Mouse (Mus musculus): ENCODE data around the gene Spint5. TPM values are rescaled to one million over a fixed set of nuclear protein-coding genes. Genes with fewer than 3 reads are reported as not detected.
"Not testable (repeated sequence)": the region's sequence is repeated elsewhere in the genome, so short reads cannot be mapped to it uniquely, and the experiment has no call there.

Spint5 gene
- polyA plus RNA-seq, 1 experiment from 2014 or later, result not detected

GRCm38 (mm10) chr2:164704235-164704634 lies 10.9 kb upstream of the Spint5 start:
- Histone ChIP-seq H3K27me3 (no peaks in the 10 kb centered on the region), H3K4me2 (no peak overlapping the region), H3K4me3 (replicated peaks) (no peak overlapping the region), H3K36me3 (replicated peaks) (no peaks in the 10 kb centered on the region), H3K9ac (no peak overlapping the region), H3K9me3 (no peaks in the 10 kb centered on the region), H3K4me1 (no peaks in the 10 kb centered on the region), H3K27ac (no peak overlapping the region)
- WGBS, result 85% methylated on average over 5 of the region's 5 CpGs
- ATAC-seq (ENCODE audit: low FRiP score), result no peak

GRCm38 (mm10) chr2:164705328-164705727 lies 9.8 kb upstream of the Spint5 start:
- H3K4me2 ChIP-seq, result no peak overlapping the region
- H3K9ac ChIP-seq, result no peak overlapping the region
- WGBS, result 94% methylated on average over 6 of the region's 6 CpGs
- no peak overlapping the region for H3K4me3 ChIP-seq (replicated peaks)
- no peak overlapping the region for H3K27ac ChIP-seq
- no peaks in the 10 kb centered on the region for H3K4me1 ChIP-seq
- ATAC-seq (ENCODE audit: low FRiP score), result no peak
- no peaks in the 10 kb centered on the region for H3K9me3 ChIP-seq
- H3K27me3 ChIP-seq, result no peaks in the 10 kb centered on the region
- H3K36me3 ChIP-seq (replicated peaks), result no peaks in the 10 kb centered on the region

- Histone ChIP-seq H3K27ac (no peak overlapping the region), H3K9me3 (no peaks in the 10 kb centered on the region), H3K4me1 (no peaks in the 10 kb centered on the region), H3K4me2 (no peak overlapping the region), H3K9ac (no peak overlapping the region), H3K27me3 (no peaks in the 10 kb centered on the region), H3K36me3 (replicated peaks) (no peaks in the 10 kb centered on the region), H3K4me3 (replicated peaks) (no peak overlapping the region)
- 91% methylated on average over 14 of the region's 14 CpGs for WGBS
- ATAC-seq (ENCODE audit: low FRiP score), result no peak
Measured at GRCm38 (mm10) chr2:164705991-164706390, 9.1 kb upstream of the Spint5 start.

- H3K4me2 ChIP-seq; H3K27ac ChIP-seq; H3K4me3 ChIP-seq (replicated peaks); ATAC-seq (ENCODE audit: low FRiP score); H3K36me3 ChIP-seq (replicated peaks); H3K27me3 ChIP-seq; H3K9ac ChIP-seq; H3K4me1 ChIP-seq; H3K9me3 ChIP-seq: not testable (repeated sequence)
- WGBS, result 93% methylated on average over 23 of the region's 23 CpGs
Measured at GRCm38 (mm10) chr2:164716194-164716786, 1.2 kb downstream of the Spint5 start.

GRCm38 (mm10) chr2:164723276-164723675 lies 8.2 kb downstream of the Spint5 start:
- H3K27ac ChIP-seq, result no peak overlapping the region
- H3K9me3 ChIP-seq, result no peaks in the 10 kb centered on the region
- no peak overlapping the region for H3K4me3 ChIP-seq (replicated peaks)
- 0 out of 2 replicates have a peak, but pooled peaks cover 8% of the 10 kb centered on the region for H3K27me3 ChIP-seq
- ATAC-seq (ENCODE audit: low FRiP score), result no peak
- no peaks in the 10 kb centered on the region for H3K36me3 ChIP-seq (replicated peaks)
- no peak overlapping the region for H3K9ac ChIP-seq
- 62% methylated on average over 4 of the region's 4 CpGs for WGBS
- H3K4me2 ChIP-seq, result no peak overlapping the region
- H3K4me1 ChIP-seq, result no peaks in the 10 kb centered on the region

GRCm38 (mm10) chr2:164725895-164726619 lies 11.0 kb downstream of the Spint5 start:
- Histone ChIP-seq H3K4me3 (replicated peaks) (no peak overlapping the region), H3K9ac (no peak overlapping the region), H3K9me3 (no peaks in the 10 kb centered on the region), H3K4me2 (no peak overlapping the region), H3K27ac (no peak overlapping the region), H3K4me1 (no peaks in the 10 kb centered on the region), H3K36me3 (replicated peaks) (no peaks in the 10 kb centered on the region), H3K27me3 (0 out of 2 replicates have a peak, but pooled peaks cover 8% of the 10 kb centered on the region)
- ATAC-seq (ENCODE audit: low FRiP score), result no peak
- 27% methylated on average over 6 of the region's 6 CpGs for WGBS

- WGBS, result 86% methylated on average over 5 of the region's 5 CpGs
- H3K36me3 ChIP-seq (replicated peaks), result no peaks in the 10 kb centered on the region
- no peak for ATAC-seq (ENCODE audit: low FRiP score)
- no peak overlapping the region for H3K27ac ChIP-seq
- no peaks in the 10 kb centered on the region for H3K4me1 ChIP-seq
- H3K27me3 ChIP-seq, result peaks cover under 1% of the 10 kb centered on the region; the same call in 1 of the 2 replicates
- H3K9ac ChIP-seq, result no peak overlapping the region
- no peaks in the 10 kb centered on the region for H3K9me3 ChIP-seq
- H3K4me2 ChIP-seq, result no peak overlapping the region
- H3K4me3 ChIP-seq (replicated peaks), result no peak overlapping the region
Measured at GRCm38 (mm10) chr2:164731719-164732118, 16.6 kb downstream of the Spint5 start.

- Histone ChIP-seq H3K9ac (no peak overlapping the region), H3K9me3 (no peaks in the 10 kb centered on the region), H3K27ac (no peak overlapping the region), H3K4me1 (no peaks in the 10 kb centered on the region), H3K27me3 (no peaks in the 10 kb centered on the region; the same call in 1 of the 2 replicates), H3K4me2 (no peak overlapping the region), H3K4me3 (replicated peaks) (no peak overlapping the region), H3K36me3 (replicated peaks) (no peaks in the 10 kb centered on the region)
- no peak for ATAC-seq (ENCODE audit: low FRiP score)
- 88% methylated on average over 2 of the region's 2 CpGs for WGBS
Measured at GRCm38 (mm10) chr2:164733259-164733658, 18.2 kb downstream of the Spint5 start.

GRCm38 (mm10) chr2:164734839-164735238 lies 19.7 kb downstream of the Spint5 start:
- no peaks in the 10 kb centered on the region for H3K9me3 ChIP-seq
- H3K4me3 ChIP-seq (replicated peaks), result no peak overlapping the region
- no peaks in the 10 kb centered on the region for H3K4me1 ChIP-seq
- H3K36me3 ChIP-seq (replicated peaks), result no peaks in the 10 kb centered on the region
- no peak overlapping the region for H3K4me2 ChIP-seq
- H3K9ac ChIP-seq, result no peak overlapping the region
- no peak for ATAC-seq (ENCODE audit: low FRiP score)
- 87% methylated on average over 5 of the region's 5 CpGs for WGBS
- no peaks in the 10 kb centered on the region; the same call in 1 of the 2 replicates for H3K27me3 ChIP-seq
- H3K27ac ChIP-seq, result no peak overlapping the region

- Histone ChIP-seq H3K9ac (no peak overlapping the region), H3K9me3 (no peaks in the 10 kb centered on the region), H3K36me3 (replicated peaks) (no peaks in the 10 kb centered on the region), H3K4me3 (replicated peaks) (no peak overlapping the region), H3K27ac (no peak overlapping the region), H3K27me3 (no peaks in the 10 kb centered on the region; the same call in 1 of the 2 replicates), H3K4me2 (no peak overlapping the region), H3K4me1 (no peaks in the 10 kb centered on the region)
- ATAC-seq (ENCODE audit: low FRiP score), result no peak
- 88% methylated on average over 5 of the region's 5 CpGs for WGBS
Measured at GRCm38 (mm10) chr2:164735446-164735845, 20.3 kb downstream of the Spint5 start.

GRCm38 (mm10) chr2:164737377-164738090 lies 22.4 kb downstream of the Spint5 start:
- Histone ChIP-seq H3K27ac (no peak overlapping the region), H3K36me3 (replicated peaks) (no peaks in the 10 kb centered on the region), H3K27me3 (no peaks in the 10 kb centered on the region; the same call in 1 of the 2 replicates), H3K9me3 (no peaks in the 10 kb centered on the region), H3K4me3 (replicated peaks) (no peak overlapping the region), H3K4me2 (no peak overlapping the region), H3K4me1 (no peaks in the 10 kb centered on the region), H3K9ac (no peak overlapping the region)
- 72% methylated on average over 3 of the region's 3 CpGs for WGBS
- ATAC-seq (ENCODE audit: low FRiP score), result no peak

- Histone ChIP-seq H3K9me3 (no peaks in the 10 kb centered on the region), H3K4me2 (no peak overlapping the region), H3K36me3 (replicated peaks) (no peaks in the 10 kb centered on the region), H3K27ac (no peak overlapping the region), H3K4me1 (peaks cover under 1% of the 10 kb centered on the region), H3K4me3 (replicated peaks) (no peak overlapping the region), H3K27me3 (peaks cover 4% of the 10 kb centered on the region; the same call in 1 of the 2 replicates), H3K9ac (no peak overlapping the region)
- ATAC-seq (ENCODE audit: low FRiP score), result no peak
- 64% methylated on average over 7 of the region's 7 CpGs for WGBS
Measured at GRCm38 (mm10) chr2:164739876-164740275, 24.8 kb downstream of the Spint5 start.

All from forebrain, embryonic 12.5 days (tissue).